Mouse (Mus musculus): ENCODE measurements around the gene Gramd2. TPM values are rescaled to one million over a fixed set of nuclear protein-coding genes. Genes with fewer than 3 reads are reported as not detected.

Gene Gramd2
- polyA plus RNA-seq, 1 experiment from 2014 or later = 6.1 TPM

GRCm38 (mm10) chr9:59678313-59678712 is 1.6 kb upstream of the Gramd2 start:
- no peak overlapping the region for H3K9ac ChIP-seq (ENCODE audit: low read depth, low read length)
- no peak overlapping the region for H3K4me2 ChIP-seq (ENCODE audit: low read length)
- peaks cover 33% of the 10 kb centered on the region for H3K36me3 ChIP-seq (ENCODE audit: control insufficient read depth, insufficient read depth, low read length)
- no peaks in the 10 kb centered on the region for H3K9me3 ChIP-seq (replicated peaks; ENCODE audit: control insufficient read depth, low read length, poor library complexity, severe bottlenecking)
- H3K4me3 ChIP-seq (ENCODE audit: low read depth, low read length) = no peak overlapping the region
- H3K27ac ChIP-seq (ENCODE audit: low read length) = no peak overlapping the region
- peaks cover 4% of the 10 kb centered on the region for H3K4me1 ChIP-seq (ENCODE audit: control insufficient read depth, insufficient read depth, low read length)
- 0% methylated on average over 1 of the region's 1 CpGs for WGBS
- no peak for ATAC-seq
- peaks cover 5% of the 10 kb centered on the region; the same call in 1 of the 2 replicates for H3K27me3 ChIP-seq (ENCODE audit: control insufficient read depth, insufficient read depth, low read depth, low read length)

DNA sequence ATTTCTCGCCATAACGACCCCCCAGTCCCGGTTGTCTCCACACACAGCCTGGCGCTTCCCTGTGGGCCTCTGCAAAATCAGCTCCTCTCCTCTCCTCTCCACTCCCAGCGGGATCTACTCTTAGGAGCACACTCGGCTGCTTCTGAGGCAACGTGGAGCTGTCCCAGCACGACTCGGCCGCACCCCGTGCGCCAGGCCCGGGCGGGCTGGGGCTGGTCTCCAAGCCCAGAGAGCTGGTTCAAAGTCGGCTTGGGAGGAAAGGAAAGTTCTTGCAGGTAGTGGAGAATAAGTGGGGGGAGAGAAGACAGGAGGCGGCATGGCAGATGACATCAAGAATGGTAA is 561 bp downstream of the Gramd2 start:
- peak; percentile 50 for ATAC-seq
- Histone ChIP-seq H3K36me3 (ENCODE audit: control insufficient read depth, insufficient read depth, low read length) (peaks cover 14% of the 10 kb centered on the region), H3K4me1 (ENCODE audit: control insufficient read depth, insufficient read depth, low read length) (peaks cover 4% of the 10 kb centered on the region), H3K9me3 (replicated peaks; ENCODE audit: control insufficient read depth, low read length, poor library complexity, severe bottlenecking) (no peaks in the 10 kb centered on the region), H3K27me3 (ENCODE audit: control insufficient read depth, insufficient read depth, low read depth, low read length) (peaks cover 5% of the 10 kb centered on the region; the same call in 1 of the 2 replicates), H3K4me2 (ENCODE audit: low read length) (peak overlapping the region; percentile 79), H3K9ac (ENCODE audit: low read depth, low read length) (peak overlapping the region; percentile 73), H3K27ac (ENCODE audit: low read length) (no peak overlapping the region), H3K4me3 (ENCODE audit: low read depth, low read length) (peak overlapping the region; percentile 60)
- 11% methylated on average over 16 of the region's 16 CpGs for WGBS

DNA sequence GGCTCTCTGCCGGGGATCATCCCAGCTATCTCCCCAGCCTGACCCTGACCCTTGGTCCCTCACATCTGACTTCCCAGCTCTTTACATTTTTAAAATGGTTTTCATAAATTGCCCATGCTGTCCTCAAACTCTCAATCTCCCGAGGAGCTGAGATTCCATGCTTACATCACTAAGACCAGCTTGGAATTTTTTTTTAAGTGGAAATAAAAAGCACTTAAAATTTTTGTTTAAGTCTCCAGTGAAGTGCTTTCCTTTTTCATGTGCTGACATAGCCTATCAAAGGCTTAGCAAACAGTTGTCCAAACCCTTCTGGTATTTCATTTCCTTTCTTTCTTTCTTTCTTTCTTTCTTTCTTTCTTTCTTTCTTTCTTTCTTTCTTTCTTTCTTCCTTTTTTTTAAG is 4.1 kb downstream of the Gramd2 start:
- H3K9me3 ChIP-seq (replicated peaks; ENCODE audit: control insufficient read depth, low read length, poor library complexity, severe bottlenecking) = no peaks in the 10 kb centered on the region
- H3K36me3 ChIP-seq (ENCODE audit: control insufficient read depth, insufficient read depth, low read length) = peaks cover 5% of the 10 kb centered on the region
- WGBS = 75% methylated on average over 2 of the region's 2 CpGs
- no peak overlapping the region for H3K9ac ChIP-seq (ENCODE audit: low read depth, low read length)
- ATAC-seq = no peak
- peaks cover 4% of the 10 kb centered on the region for H3K4me1 ChIP-seq (ENCODE audit: control insufficient read depth, insufficient read depth, low read length)
- H3K27ac ChIP-seq (ENCODE audit: low read length) = no peak overlapping the region
- peaks cover 5% of the 10 kb centered on the region; the same call in 1 of the 2 replicates for H3K27me3 ChIP-seq (ENCODE audit: control insufficient read depth, insufficient read depth, low read depth, low read length)
- no peak overlapping the region for H3K4me3 ChIP-seq (ENCODE audit: low read depth, low read length)
- no peak overlapping the region for H3K4me2 ChIP-seq (ENCODE audit: low read length)

- H3K36me3 ChIP-seq (ENCODE audit: control insufficient read depth, insufficient read depth, low read length) = no peaks in the 10 kb centered on the region
- no peaks in the 10 kb centered on the region; the same call in 1 of the 2 replicates for H3K4me1 ChIP-seq (ENCODE audit: control insufficient read depth, insufficient read depth, low read length)
- H3K4me2 ChIP-seq (ENCODE audit: low read length) = no peak overlapping the region
- no peak for ATAC-seq
- H3K27ac ChIP-seq (ENCODE audit: low read length) = no peak overlapping the region
- H3K27me3 ChIP-seq (ENCODE audit: control insufficient read depth, insufficient read depth, low read depth, low read length) = no peaks in the 10 kb centered on the region
- 45% methylated on average over 6 of the region's 6 CpGs for WGBS
- no peak overlapping the region for H3K9ac ChIP-seq (ENCODE audit: low read depth, low read length)
- H3K4me3 ChIP-seq (ENCODE audit: low read depth, low read length) = no peak overlapping the region
- no peaks in the 10 kb centered on the region for H3K9me3 ChIP-seq (replicated peaks; ENCODE audit: control insufficient read depth, low read length, poor library complexity, severe bottlenecking)
These were observed 7.6 kb downstream of the Gramd2 start for GRCm38 (mm10) chr9:59687416-59688046.

DNA sequence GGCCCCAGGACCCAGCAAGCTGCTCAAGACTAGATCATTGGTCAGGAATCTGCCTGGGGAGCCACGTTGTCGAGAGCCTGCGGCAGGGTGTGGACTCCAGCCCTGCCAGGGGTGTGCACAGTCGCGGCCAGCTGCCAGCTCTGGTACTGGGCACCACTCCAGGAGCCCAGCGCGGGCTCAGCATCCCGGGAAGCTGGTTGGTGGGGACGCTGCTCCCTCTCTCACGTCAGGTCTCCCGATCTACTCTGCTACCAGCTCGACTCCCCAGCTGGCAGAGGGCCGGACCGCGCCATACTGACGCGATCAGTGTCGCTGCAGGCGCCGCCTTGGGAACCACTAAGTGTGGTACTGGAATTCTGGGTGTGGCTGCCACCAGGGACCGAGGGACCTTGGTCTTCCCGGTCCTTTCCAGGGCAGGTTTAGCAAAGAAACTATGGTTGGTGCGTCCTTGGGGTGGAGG is 11.7 kb downstream of the Gramd2 start:
- Histone ChIP-seq H3K27ac (ENCODE audit: low read length) (no peak overlapping the region), H3K4me2 (ENCODE audit: low read length) (peak overlapping the region; percentile 63), H3K36me3 (ENCODE audit: control insufficient read depth, insufficient read depth, low read length) (no peaks in the 10 kb centered on the region), H3K27me3 (ENCODE audit: control insufficient read depth, insufficient read depth, low read depth, low read length) (no peaks in the 10 kb centered on the region), H3K9me3 (replicated peaks; ENCODE audit: control insufficient read depth, low read length, poor library complexity, severe bottlenecking) (no peaks in the 10 kb centered on the region), H3K4me1 (ENCODE audit: control insufficient read depth, insufficient read depth, low read length) (no peaks in the 10 kb centered on the region; the same call in 1 of the 2 replicates), H3K4me3 (ENCODE audit: low read depth, low read length) (peak overlapping the region; percentile 29), H3K9ac (ENCODE audit: low read depth, low read length) (peak overlapping the region; percentile 57)
- WGBS = 5% methylated on average over 23 of the region's 23 CpGs
- ATAC-seq = peak; percentile 90

GRCm38 (mm10) chr9:59692145-59692544 is 12.2 kb downstream of the Gramd2 start:
- no peaks in the 10 kb centered on the region for H3K27me3 ChIP-seq (ENCODE audit: control insufficient read depth, insufficient read depth, low read depth, low read length)
- no peak overlapping the region for H3K27ac ChIP-seq (ENCODE audit: low read length)
- peak overlapping the region; percentile 57 for H3K9ac ChIP-seq (ENCODE audit: low read depth, low read length)
- peak; percentile 71 for ATAC-seq
- H3K4me1 ChIP-seq (ENCODE audit: control insufficient read depth, insufficient read depth, low read length) = no peaks in the 10 kb centered on the region; the same call in 1 of the 2 replicates
- H3K36me3 ChIP-seq (ENCODE audit: control insufficient read depth, insufficient read depth, low read length) = no peaks in the 10 kb centered on the region
- H3K4me2 ChIP-seq (ENCODE audit: low read length) = peak overlapping the region; percentile 63
- WGBS = 34% methylated on average over 9 of the region's 9 CpGs
- H3K4me3 ChIP-seq (ENCODE audit: low read depth, low read length) = peak overlapping the region; percentile 29
- no peaks in the 10 kb centered on the region for H3K9me3 ChIP-seq (replicated peaks; ENCODE audit: control insufficient read depth, low read length, poor library complexity, severe bottlenecking)

- Histone ChIP-seq H3K36me3 (ENCODE audit: control insufficient read depth, insufficient read depth, low read length) (no peaks in the 10 kb centered on the region), H3K9me3 (replicated peaks; ENCODE audit: control insufficient read depth, low read length, poor library complexity, severe bottlenecking) (no peaks in the 10 kb centered on the region), H3K27ac (ENCODE audit: low read length) (no peak overlapping the region), H3K4me3 (ENCODE audit: low read depth, low read length) (no peak overlapping the region), H3K9ac (ENCODE audit: low read depth, low read length) (no peak overlapping the region), H3K4me1 (ENCODE audit: control insufficient read depth, insufficient read depth, low read length) (no peaks in the 10 kb centered on the region; the same call in 1 of the 2 replicates), H3K4me2 (ENCODE audit: low read length) (no peak overlapping the region), H3K27me3 (ENCODE audit: control insufficient read depth, insufficient read depth, low read depth, low read length) (no peaks in the 10 kb centered on the region)
- ATAC-seq = no peak
- WGBS = 69% methylated on average over 16 of the region's 16 CpGs
These were observed 14.9 kb downstream of the Gramd2 start for GRCm38 (mm10) chr9:59694571-59695450.

DNA sequence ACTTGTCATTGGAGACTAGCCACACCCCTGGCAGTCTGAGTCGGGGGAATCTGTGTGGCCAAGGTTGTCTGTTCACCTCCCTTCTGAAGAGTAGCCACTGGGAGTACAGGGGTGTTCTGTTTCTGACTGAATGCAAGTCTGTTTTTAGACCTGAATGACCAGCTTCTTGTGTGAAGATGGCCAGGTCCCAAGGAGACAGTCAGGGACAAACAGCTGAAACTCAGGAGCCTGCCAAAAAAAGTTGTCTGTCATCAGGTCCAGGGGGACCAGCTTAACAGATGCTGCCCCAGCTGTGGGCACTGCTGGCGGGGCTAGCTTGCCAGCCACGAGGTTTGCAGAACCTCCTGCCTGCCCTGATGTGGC is 15.5 kb downstream of the Gramd2 start:
- Histone ChIP-seq H3K36me3 (ENCODE audit: control insufficient read depth, insufficient read depth, low read length) (no peaks in the 10 kb centered on the region), H3K27me3 (ENCODE audit: control insufficient read depth, insufficient read depth, low read depth, low read length) (no peaks in the 10 kb centered on the region), H3K4me1 (ENCODE audit: control insufficient read depth, insufficient read depth, low read length) (no peaks in the 10 kb centered on the region; the same call in 1 of the 2 replicates), H3K4me3 (ENCODE audit: low read depth, low read length) (no peak overlapping the region), H3K27ac (ENCODE audit: low read length) (no peak overlapping the region), H3K9me3 (replicated peaks; ENCODE audit: control insufficient read depth, low read length, poor library complexity, severe bottlenecking) (no peaks in the 10 kb centered on the region), H3K9ac (ENCODE audit: low read depth, low read length) (no peak overlapping the region), H3K4me2 (ENCODE audit: low read length) (no peak overlapping the region)
- WGBS = 56% methylated on average over 3 of the region's 3 CpGs
- no peak for ATAC-seq

DNA sequence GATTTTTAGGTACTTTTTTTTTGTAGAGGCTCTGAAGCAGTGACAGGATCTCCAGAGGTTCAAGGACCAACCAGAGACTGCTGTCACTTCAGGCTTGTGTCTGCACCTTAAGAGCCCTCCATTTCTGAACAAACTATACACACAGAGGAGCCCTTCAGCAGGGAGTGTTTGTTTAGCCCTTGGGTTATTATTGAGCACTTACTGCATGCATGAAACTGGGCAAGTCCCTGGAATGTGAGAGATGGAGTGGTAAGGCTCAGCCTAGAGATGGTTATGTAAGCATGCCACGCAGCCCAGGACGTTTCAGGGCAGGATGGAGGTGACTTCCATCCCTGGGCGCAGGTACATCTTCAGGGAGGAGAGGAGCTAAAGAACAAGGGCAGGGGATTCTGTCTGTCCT is 16.4 kb downstream of the Gramd2 start:
- H3K9me3 ChIP-seq (replicated peaks; ENCODE audit: control insufficient read depth, low read length, poor library complexity, severe bottlenecking) = no peaks in the 10 kb centered on the region
- ATAC-seq = no peak
- WGBS = 82% methylated on average over 3 of the region's 3 CpGs
- H3K27me3 ChIP-seq (ENCODE audit: control insufficient read depth, insufficient read depth, low read depth, low read length) = no peaks in the 10 kb centered on the region
- H3K36me3 ChIP-seq (ENCODE audit: control insufficient read depth, insufficient read depth, low read length) = no peaks in the 10 kb centered on the region
- no peaks in the 10 kb centered on the region; the same call in 1 of the 2 replicates for H3K4me1 ChIP-seq (ENCODE audit: control insufficient read depth, insufficient read depth, low read length)
- no peak overlapping the region for H3K4me2 ChIP-seq (ENCODE audit: low read length)
- H3K27ac ChIP-seq (ENCODE audit: low read length) = no peak overlapping the region
- no peak overlapping the region for H3K4me3 ChIP-seq (ENCODE audit: low read depth, low read length)
- no peak overlapping the region for H3K9ac ChIP-seq (ENCODE audit: low read depth, low read length)
